Mouse (Mus musculus) retina, postnatal 7 days (tissue): Measurements from ENCODE around the gene Ppa2.

Experiments used
- DNase-seq: peaks from one replicate; pipeline ENCODE4 v3.0.0-alpha.2; 2012; ENCODE audit warnings: low read depth, low spot score

The Ppa2 gene

DNA sequence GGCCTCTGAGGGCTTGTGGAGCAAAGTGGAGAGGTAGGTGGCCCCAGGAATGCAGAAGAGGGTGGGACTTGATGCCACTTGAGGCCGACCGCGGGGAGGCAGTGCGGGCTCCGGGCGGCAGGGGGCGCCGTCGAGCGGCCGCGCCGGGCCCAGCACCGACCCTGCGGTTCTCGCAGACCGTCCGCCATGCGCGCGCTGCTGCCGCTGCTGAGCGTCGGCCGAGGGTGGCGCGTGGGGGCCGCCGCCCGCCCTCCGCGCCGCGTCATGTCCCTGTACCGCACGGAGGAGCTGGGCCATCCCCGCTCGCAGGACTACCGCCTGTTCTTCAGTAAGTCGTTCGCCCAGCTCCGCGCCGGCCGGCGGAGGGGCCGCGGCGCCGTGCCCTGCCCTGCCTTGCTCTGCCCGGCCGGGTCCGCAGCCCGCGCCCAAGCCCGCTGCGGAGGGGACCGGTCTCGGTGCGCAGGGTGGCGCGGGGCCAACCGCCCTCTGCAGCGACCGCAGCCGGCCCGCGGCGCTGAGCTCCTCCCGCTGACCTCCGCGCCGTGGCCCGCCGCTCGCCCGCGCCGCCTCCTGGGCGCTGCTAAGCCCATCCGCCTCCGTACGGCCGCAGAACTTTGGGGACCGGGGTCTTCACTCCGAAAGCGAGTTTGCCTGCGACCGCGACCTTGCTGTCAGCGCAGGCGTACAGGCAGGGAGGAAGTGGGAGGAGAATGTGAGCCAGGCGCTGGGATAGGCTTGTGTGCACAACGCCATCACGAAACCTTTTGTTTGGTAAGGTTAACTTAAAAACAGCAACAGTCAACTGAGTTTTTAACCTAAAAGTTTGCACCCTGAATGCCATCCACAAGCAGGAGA lies at the start of gene Ppa2:
TSS of gene Ppa2 (plus strand) at position 157 of the 855 bp plus-strand sequence.
- peak; percentile 74 for DNase-seq

- peak; percentile 47 for DNase-seq
Observed at GRCm38 (mm10) chr3:133271887-133272286, 38.0 kb upstream of the Ppa2 start.

GRCm38 (mm10) chr3:133284587-133284986 lies 25.3 kb upstream of the Ppa2 start:
- no peak for DNase-seq

- DNase-seq = no peak
Observed at GRCm38 (mm10) chr3:133288795-133289194, 21.1 kb upstream of the Ppa2 start.

DNA sequence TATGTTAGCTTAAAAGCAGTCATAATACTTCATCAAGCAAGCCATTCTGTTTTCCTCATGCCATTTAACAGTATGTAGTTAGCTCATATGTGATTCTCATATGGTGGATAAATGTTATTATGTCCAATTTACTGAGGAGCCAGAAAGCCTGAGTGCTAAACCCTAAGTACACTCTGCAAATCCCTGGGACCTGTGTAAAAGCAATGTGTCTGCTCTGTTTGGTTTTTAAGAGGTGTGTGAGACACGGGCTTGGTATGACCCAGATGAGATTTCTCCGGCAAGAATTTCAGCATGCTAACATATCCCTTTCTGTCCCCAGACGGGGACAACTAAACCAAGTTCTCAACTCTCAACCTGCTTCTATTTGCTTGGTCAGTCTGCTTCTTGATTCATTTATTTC lies 5.6 kb upstream of the Ppa2 start:
- no peak for DNase-seq

DNA sequence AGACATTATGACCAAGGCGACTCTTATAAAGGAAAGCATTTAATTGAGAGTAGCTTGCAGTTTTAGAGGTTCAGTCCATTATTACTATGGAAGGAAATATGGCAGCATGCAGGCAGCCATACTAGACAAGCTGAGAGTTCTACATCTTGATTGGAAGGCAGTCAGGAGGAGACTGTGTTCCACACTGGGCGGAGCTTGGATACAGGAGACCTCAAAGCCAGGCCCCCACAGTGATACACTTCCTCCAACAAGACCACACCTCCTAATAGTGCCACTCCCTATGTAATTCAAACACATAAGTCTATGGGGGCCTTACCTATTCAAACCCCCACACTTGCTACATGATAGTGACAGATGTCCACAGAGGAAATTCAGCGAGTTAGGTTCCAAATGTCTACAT lies 1.5 kb upstream of the Ppa2 start:
- DNase-seq = no peak

- DNase-seq = no peak
Observed at GRCm38 (mm10) chr3:133309359-133309758, 551 bp upstream of the Ppa2 start.

DNA sequence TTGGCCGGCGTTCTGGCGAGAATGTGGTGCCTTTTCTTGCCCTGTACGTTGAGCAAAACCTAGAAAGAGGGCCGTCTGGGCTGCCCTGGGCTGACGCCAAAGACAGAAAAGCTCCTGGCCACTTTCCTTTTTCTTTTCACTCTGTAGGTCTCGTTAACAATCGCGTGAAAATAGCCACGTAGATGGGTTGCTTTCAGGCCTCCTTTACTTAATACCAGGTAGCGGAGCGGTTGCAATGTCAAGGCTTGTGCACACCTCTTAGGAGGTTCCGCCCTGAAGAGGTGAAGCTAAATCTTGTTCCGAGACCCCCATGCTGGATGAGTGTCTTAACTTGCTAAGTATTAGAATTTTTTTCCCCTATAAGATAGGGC lies 884 bp downstream of the Ppa2 start:
- no peak for DNase-seq

DNA sequence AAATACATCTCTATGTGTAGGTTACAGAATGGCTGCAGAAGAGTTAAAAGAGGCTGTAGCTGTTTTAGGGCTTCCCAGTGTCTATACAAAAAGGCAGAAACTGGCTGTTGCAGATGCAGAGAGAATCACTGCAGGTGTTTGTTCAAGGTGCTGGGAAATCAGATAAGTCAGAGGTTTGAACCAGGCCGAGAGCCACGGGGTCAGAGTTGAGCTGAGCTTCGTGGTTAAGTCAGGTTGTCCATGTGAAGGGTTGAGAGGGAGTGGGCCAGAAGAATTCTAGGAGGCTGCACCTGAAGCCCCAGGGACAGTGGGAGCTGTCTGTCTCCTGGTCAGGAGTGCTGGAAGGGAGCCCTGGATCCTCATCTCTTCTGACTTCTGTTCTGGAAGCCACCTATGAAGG lies 2.4 kb downstream of the Ppa2 start:
- DNase-seq = no peak

- no peak for DNase-seq
Observed at GRCm38 (mm10) chr3:133312850-133313249, 2.9 kb downstream of the Ppa2 start.

- DNase-seq = no peak
Observed at GRCm38 (mm10) chr3:133313491-133314199, 3.7 kb downstream of the Ppa2 start.

DNA sequence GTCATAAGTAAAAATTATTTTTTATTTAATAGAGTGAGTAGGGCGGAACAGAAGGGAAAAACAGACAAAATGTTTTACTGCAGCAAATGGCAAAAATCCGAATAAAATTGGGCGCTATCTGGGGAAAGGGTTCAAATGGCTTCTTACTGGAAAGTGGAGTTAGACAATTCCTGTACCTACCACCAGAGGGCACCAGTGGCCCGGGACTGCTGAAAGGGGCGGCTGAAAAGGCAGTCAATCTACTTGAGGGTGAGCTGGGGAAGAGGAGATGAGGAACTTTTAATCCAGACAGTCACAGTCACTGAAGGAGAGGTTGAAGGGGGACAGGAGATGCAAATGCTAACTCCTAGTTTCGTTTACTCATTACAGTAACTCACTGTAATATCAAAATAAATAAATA lies 4.6 kb downstream of the Ppa2 start:
- peak; percentile 68 for DNase-seq

DNA sequence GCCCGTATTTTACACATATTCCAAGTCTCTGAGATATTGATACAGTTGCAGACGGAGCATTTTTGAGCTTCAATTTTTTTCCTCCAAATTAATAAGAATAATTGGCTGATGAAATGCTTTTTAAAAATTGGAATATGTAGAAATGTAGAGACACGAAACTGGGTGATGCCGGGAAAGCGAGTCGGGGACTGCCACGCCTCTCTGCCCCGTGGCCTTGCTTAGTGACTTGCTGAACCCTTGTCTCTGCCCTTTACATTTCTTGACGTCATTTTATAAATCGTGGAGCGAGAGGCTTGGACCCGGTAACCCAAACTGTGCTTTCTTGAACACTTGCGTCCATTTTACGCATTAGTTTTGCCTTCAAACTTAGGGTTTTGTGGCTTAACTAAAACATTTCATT lies 5.1 kb downstream of the Ppa2 start:
- no peak for DNase-seq

- DNase-seq = no peak
Observed at GRCm38 (mm10) chr3:133315647-133316046, 5.7 kb downstream of the Ppa2 start.

- no peak for DNase-seq
Observed at GRCm38 (mm10) chr3:133317845-133318244, 7.9 kb downstream of the Ppa2 start.

GRCm38 (mm10) chr3:133318596-133318995 lies 8.7 kb downstream of the Ppa2 start:
- DNase-seq = no peak

DNA sequence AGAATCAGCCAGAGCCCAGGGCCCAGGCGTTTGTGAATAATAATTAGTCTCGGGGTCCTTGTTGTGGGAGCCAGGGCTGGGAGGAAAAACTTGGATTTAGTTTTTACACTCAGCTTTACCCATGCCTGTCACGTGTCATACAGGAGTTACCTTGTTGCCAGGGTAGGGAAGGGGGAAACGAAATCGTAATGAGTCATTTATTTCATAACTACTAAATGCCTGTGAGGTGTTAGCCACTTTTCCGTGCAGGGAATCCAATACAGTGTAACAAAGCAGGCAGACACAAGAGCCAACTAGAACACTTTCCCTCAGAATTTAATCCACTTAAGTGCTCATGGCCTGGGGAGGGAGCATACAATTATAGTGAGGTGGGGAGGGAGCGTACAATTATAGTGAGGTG lies 9.9 kb downstream of the Ppa2 start:
- DNase-seq = no peak

GRCm38 (mm10) chr3:133320313-133320712 lies 10.4 kb downstream of the Ppa2 start:
- no peak for DNase-seq

DNA sequence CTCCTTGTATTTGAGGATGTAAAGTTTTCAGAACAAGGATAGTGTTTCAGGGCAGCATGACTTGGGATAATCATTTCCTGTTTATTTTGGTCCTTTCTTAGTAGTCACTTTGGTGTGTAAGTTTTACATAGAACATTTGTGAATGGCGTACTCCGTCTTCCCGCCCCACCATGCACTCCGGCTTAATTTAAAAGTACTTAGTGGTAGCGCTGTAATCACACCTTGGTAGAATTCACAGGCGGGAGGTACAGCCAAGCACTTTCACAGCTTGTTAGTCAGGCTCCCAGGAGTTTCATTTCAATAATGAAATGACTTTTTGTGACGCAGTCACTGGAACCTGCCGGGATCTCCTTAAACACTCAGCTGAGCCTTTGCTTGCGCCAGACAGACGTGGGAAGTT lies 12.0 kb downstream of the Ppa2 start:
- no peak for DNase-seq

GRCm38 (mm10) chr3:133322552-133322951 lies 12.6 kb downstream of the Ppa2 start:
- DNase-seq = no peak

- DNase-seq = no peak
Observed at GRCm38 (mm10) chr3:133325135-133325534, 15.2 kb downstream of the Ppa2 start.

DNA sequence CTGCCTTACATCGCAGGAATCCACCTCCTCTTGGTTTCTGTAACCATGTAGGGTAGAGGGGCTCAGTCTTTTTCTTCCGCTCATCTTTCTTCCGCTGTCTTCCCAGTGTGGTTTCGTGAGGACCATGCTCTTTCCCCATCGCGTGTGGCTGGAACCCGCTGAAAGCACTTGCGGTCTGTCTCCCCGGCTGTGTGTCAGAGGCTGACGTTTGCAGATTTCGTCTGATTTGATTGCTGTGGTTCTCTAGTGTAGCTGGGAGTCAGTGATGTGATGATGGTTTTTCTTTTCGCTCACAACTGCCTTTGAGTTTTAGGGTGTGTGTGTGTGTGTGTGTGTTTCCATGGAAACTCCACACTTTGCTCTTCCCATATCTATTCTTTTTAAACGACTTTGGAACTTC lies 18.6 kb downstream of the Ppa2 start:
- no peak for DNase-seq

- no peak for DNase-seq
Observed at GRCm38 (mm10) chr3:133329406-133329805, 19.5 kb downstream of the Ppa2 start.
